Mouse (Mus musculus) intestine, embryonic 15.5 days (tissue): ENCODE measurements at regions not wholly inside any gene's neighbourhood (a gene's known extent, or its start where the extent isn't known, plus 50 kb on each side); places are given as distances from the start of the nearest gene placed in this dataset.

Experiments used
- ATAC-seq: fragments of 200-750 bp; cut with Nextera tagmentation; 2 replicates; pipeline ENCODE4 v1.8.0; 2017; ENCODE audit warnings: moderate TSS enrichment, moderate library complexity
- H3K27ac ChIP-seq: fragments of 300-500 bp; sonication (generic); 2 replicates; pipeline ENCODE4 v1.5.1; 2015; ENCODE audit warnings: mild to moderate bottlenecking, inconsistent platforms
- H3K27me3 ChIP-seq: fragments of 300-500 bp; sonication (generic); replicated peaks from 2 replicates; pipeline ENCODE4 v1.6.1; 2015; ENCODE audit warnings: inconsistent platforms
- H3K36me3 ChIP-seq: fragments of 300-500 bp; sonication (generic); 2 replicates; pipeline ENCODE4 v1.6.1; 2015; ENCODE audit warnings: inconsistent platforms
- H3K4me1 ChIP-seq: fragments of 300-500 bp; sonication (generic); replicated peaks from 2 replicates; pipeline ENCODE4 v1.6.1; 2015; ENCODE audit warnings: inconsistent platforms
- H3K4me2 ChIP-seq: fragments of 300-500 bp; sonication (generic); replicated peaks from 2 replicates; pipeline ENCODE4 v1.6.1; 2015; ENCODE audit warnings: mild to moderate bottlenecking, inconsistent platforms
- H3K4me3 ChIP-seq: fragments of 300-500 bp; sonication (generic); replicated peaks from 2 replicates; pipeline ENCODE4 v1.5.1; 2015; ENCODE audit warnings: inconsistent platforms
- H3K9ac ChIP-seq: fragments of 300-500 bp; sonication (generic); 2 replicates; pipeline ENCODE4 v1.6.1; 2015; ENCODE audit warnings: inconsistent platforms
- H3K9me3 ChIP-seq: fragments of 300-500 bp; sonication (generic); 2 replicates; pipeline ENCODE4 v1.6.1; 2016; ENCODE audit warnings: inconsistent platforms
- WGBS: fragments of 180-500 bp; shearing (Covaris S2); methylation state at CpG from one replicate; pipeline ENCODE4 v1.1.7; 2015; 5-methylcytosine and 5-hydroxymethylcytosine counted together

DNA sequence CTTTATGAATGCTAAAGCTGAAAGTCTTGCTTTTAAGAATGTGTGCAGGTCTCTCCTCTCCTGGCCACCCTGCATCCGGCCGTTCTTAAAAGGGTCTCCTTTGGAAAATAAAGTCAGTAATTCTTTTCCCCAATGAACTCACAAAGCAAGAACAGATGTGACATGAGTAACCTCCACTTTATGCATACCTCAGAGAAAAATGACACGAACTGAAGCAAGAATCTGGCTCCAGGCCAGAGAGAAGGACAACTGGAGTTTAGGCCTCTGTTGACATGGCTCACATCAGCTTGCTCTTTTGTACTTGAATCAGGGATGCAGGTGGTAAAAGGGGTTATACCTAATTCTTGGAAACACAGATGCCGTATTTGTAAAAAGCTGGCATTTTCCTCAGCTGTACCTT lies 368.0 kb upstream of the Pappa start:
- no peak overlapping the region for H3K27ac ChIP-seq
- no peaks in the 10 kb centered on the region for H3K27me3 ChIP-seq
- no peak overlapping the region for H3K4me2 ChIP-seq
- no peak overlapping the region for H3K4me3 ChIP-seq
- ATAC-seq, result no peak
- no peaks in the 10 kb centered on the region for H3K4me1 ChIP-seq
- 79% methylated on average over 4 of the region's 4 CpGs for WGBS
- no peak overlapping the region for H3K9ac ChIP-seq
- no peaks in the 10 kb centered on the region for H3K9me3 ChIP-seq
- H3K36me3 ChIP-seq, result no peaks in the 10 kb centered on the region

DNA sequence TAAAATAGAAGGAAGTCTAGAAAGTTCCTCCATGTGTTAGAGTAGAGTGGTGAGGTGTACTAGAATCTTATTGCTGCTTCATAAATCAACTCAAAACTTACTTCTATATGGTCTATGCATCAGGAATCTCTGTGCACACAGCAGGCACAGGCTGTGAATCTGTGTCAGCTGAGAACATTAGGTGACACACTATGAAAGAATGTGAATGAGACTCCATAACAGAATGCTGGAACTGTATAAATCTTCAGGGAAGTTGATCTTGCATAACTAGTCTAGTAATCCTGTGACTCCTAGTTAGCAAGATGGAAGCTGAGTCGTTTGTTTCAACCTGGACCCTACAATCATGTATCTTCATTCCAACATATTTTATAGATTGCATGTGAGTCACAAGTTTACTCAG lies 355.4 kb upstream of the Pappa start:
- H3K27ac ChIP-seq, result no peak overlapping the region
- 65% methylated on average over 1 of the region's 1 CpGs for WGBS
- no peaks in the 10 kb centered on the region for H3K9me3 ChIP-seq
- H3K4me3 ChIP-seq, result no peak overlapping the region
- H3K4me2 ChIP-seq, result no peak overlapping the region
- no peak overlapping the region for H3K9ac ChIP-seq
- no peaks in the 10 kb centered on the region for H3K36me3 ChIP-seq
- no peaks in the 10 kb centered on the region for H3K4me1 ChIP-seq
- H3K27me3 ChIP-seq, result no peaks in the 10 kb centered on the region
- ATAC-seq, result no peak

DNA sequence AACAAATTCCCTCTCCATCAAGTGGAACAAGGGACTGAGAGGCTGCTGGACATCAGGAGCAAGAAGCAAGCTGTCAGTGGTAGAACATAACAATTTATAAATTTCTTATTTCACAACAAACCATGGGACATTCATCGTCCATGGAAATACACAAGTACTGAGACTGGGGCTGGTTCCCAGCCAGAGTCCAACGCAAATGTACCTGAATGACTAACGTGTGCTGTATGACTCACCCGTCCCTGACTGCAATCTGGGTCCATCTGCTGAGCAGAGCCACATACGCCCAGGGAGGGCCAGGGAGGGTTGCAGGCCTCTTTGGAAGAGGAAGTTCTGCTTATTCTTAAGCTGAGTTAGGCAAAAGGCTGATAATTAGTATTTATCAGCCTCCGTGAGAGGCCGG lies 320.1 kb upstream of the Pappa start:
- Histone ChIP-seq H3K27me3 (no peaks in the 10 kb centered on the region), H3K9me3 (no peaks in the 10 kb centered on the region), H3K4me3 (no peak overlapping the region), H3K4me2 (no peak overlapping the region), H3K27ac (no peak overlapping the region), H3K4me1 (no peaks in the 10 kb centered on the region), H3K36me3 (no peaks in the 10 kb centered on the region), H3K9ac (no peak overlapping the region)
- ATAC-seq, result peak; percentile 86
- WGBS, result 36% methylated on average over 7 of the region's 7 CpGs

DNA sequence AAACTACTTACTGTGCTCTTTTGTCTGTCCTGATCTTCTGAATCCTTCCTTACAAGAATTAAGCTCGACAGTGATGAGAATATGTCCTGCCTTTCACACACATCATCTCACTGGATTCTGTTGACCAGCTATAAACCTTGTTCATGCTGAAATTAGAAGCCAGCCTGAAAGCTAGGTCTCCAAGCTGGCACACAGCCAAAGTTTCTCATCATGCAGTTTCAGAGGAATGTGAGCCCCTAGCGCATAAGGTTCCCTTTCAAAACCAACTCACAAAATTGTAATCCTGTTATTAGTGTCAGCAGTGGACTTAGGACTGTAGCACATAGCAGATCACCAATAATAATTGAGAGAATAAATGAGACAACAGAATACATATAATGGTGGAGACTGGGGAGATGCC lies 319.0 kb upstream of the Pappa start:
- 64% methylated on average over 2 of the region's 2 CpGs for WGBS
- no peak for ATAC-seq
- Histone ChIP-seq H3K4me2 (no peak overlapping the region), H3K36me3 (no peaks in the 10 kb centered on the region), H3K4me1 (no peaks in the 10 kb centered on the region), H3K27ac (no peak overlapping the region), H3K4me3 (no peak overlapping the region), H3K9me3 (no peaks in the 10 kb centered on the region), H3K9ac (no peak overlapping the region), H3K27me3 (no peaks in the 10 kb centered on the region)

DNA sequence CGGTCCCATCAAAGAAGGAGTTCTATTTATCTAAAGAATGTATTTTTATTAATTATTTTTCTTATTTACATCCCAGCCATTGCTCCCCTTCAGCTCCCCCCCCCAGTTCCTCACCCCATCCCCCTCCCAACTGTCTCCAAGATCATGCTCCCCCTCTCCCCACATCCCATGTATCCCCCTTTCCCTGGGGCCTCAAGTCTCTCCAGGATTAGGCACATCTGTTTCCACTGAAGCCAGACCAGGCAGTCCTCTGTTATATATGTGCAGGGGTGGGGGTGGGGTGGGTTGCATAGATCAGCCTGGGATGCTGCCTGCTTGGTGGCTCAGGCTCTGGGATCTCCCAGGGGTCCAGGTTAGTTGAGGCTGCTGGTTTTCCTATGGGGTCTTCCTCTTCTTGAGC lies 316.8 kb upstream of the Pappa start:
- Histone ChIP-seq H3K9me3 (no peaks in the 10 kb centered on the region), H3K36me3 (no peaks in the 10 kb centered on the region), H3K4me2 (no peak overlapping the region), H3K9ac (no peak overlapping the region), H3K4me1 (no peaks in the 10 kb centered on the region), H3K27ac (no peak overlapping the region), H3K27me3 (no peaks in the 10 kb centered on the region), H3K4me3 (no peak overlapping the region)
- WGBS, result 94% methylated on average over 1 of the region's 1 CpGs
- ATAC-seq, result no peak

DNA sequence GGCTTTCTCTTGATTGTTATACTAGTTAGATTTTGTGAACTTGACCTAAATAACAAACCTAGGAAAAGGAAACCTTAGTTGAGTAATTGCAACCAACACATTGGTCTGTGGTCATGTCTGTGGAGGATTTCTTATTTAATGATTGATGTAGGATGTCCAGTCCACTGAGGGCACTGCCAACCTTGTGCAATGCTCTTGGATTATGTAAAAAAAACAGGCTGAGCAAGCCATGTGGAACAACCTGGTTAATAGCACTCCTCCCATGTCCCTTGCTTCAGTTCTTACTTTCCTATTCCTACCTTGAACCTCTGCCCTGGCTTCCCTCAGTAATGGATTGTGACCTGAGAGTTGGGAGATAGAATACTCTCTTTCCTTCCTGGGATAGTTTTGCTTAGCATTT lies 312.0 kb upstream of the Pappa start:
- no peak for ATAC-seq
- H3K36me3 ChIP-seq, result no peaks in the 10 kb centered on the region
- H3K4me2 ChIP-seq, result no peak overlapping the region
- H3K27ac ChIP-seq, result no peak overlapping the region
- H3K4me1 ChIP-seq, result no peaks in the 10 kb centered on the region
- H3K4me3 ChIP-seq, result no peak overlapping the region
- no peaks in the 10 kb centered on the region for H3K27me3 ChIP-seq
- no peak overlapping the region for H3K9ac ChIP-seq
- H3K9me3 ChIP-seq, result no peaks in the 10 kb centered on the region

DNA sequence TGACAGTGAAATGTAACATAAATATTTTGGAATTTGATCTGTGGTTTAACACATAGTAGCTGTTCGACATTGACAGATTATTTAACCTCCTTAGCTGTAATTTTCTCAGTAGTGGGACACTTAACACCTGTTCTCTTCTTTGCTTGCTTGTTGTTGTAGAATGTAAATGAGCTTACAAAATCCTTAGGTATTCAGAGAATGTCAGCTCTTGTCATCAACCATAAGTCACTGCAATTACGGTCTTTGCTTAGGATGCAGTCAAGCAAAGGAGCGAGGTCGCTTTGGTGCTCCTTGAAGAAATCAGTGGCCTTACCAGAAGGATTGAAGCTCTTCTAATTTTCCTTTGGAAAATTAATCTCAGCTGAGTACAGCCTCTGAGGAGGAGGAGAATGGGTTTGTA lies 311.2 kb upstream of the Pappa start:
- H3K36me3 ChIP-seq, result no peaks in the 10 kb centered on the region
- no peak overlapping the region for H3K4me2 ChIP-seq
- 71% methylated on average over 4 of the region's 4 CpGs for WGBS
- no peaks in the 10 kb centered on the region for H3K4me1 ChIP-seq
- H3K9ac ChIP-seq, result no peak overlapping the region
- no peaks in the 10 kb centered on the region for H3K9me3 ChIP-seq
- ATAC-seq, result no peak
- H3K27ac ChIP-seq, result no peak overlapping the region
- H3K27me3 ChIP-seq, result no peaks in the 10 kb centered on the region
- no peak overlapping the region for H3K4me3 ChIP-seq

DNA sequence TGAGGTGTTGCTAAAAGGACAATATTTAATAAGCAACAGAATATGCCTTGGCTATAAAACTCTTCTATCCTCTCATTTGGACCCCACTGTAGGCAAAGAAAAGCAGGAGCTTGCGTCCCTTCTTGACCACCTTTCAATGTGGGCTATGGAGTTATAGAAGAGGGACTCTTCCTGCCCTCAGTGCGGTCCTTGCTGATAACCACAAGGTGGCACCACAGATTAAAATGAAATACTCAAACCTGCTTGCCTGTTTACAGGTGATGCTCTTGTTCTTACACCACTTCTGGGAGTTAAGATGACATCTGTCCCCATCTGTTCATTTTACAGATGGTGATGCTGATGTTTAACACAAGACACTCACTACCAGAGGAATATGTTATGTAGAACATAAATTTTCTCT lies 291.1 kb upstream of the Pappa start:
- H3K4me1 ChIP-seq, result no peaks in the 10 kb centered on the region
- no peak overlapping the region for H3K4me2 ChIP-seq
- no peak overlapping the region for H3K4me3 ChIP-seq
- WGBS, result 44% methylated on average over 2 of the region's 2 CpGs
- no peak overlapping the region for H3K27ac ChIP-seq
- no peak for ATAC-seq
- H3K9me3 ChIP-seq, result no peaks in the 10 kb centered on the region
- H3K27me3 ChIP-seq, result no peaks in the 10 kb centered on the region
- no peak overlapping the region for H3K9ac ChIP-seq
- no peaks in the 10 kb centered on the region for H3K36me3 ChIP-seq

DNA sequence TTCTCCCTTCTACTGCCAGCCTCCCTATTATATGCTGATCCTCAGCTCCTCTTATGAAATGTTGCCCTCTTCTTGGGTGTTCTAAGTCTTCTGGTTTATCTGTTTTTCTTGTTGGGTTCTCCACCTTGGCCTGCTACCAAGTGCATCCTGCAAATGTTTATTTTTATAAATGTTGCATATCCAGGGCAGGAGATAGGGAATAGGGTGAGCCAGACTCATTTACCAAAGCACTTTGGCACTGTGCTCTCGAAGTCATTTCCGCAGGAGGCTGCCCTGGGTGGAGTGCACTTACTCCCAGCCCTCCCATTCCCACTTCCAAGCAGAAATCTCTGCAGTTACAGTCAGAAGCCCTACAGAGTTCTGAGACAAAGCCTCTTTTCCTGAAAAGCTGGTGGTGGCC lies 249.5 kb upstream of the Pappa start:
- no peak overlapping the region for H3K27ac ChIP-seq
- no peak overlapping the region for H3K9ac ChIP-seq
- no peaks in the 10 kb centered on the region for H3K4me1 ChIP-seq
- WGBS, result 70% methylated on average over 2 of the region's 2 CpGs
- no peak for ATAC-seq
- no peaks in the 10 kb centered on the region for H3K27me3 ChIP-seq
- no peak overlapping the region for H3K4me3 ChIP-seq
- H3K4me2 ChIP-seq, result no peak overlapping the region
- H3K36me3 ChIP-seq, result no peaks in the 10 kb centered on the region
- H3K9me3 ChIP-seq, result no peaks in the 10 kb centered on the region

DNA sequence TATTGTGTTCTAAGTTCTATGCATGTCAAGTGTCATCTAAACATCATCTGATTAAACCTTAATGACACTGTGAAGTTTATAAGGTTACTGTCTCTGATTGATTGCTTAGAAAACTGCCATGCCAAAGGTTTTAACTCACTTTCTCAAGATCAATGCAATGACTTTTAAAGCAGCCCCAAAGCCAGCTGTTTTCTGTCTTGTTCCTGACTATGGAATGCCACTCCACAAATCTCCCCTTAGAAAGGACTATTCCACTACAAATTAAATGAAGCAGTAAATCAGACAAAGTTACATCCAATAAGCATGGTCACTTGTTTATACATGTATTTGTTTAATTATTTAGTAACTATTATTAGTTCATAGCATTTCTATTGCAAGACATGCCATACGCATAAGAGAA lies 247.1 kb upstream of the Pappa start:
- ATAC-seq, result no peak
- no peak overlapping the region for H3K4me3 ChIP-seq

DNA sequence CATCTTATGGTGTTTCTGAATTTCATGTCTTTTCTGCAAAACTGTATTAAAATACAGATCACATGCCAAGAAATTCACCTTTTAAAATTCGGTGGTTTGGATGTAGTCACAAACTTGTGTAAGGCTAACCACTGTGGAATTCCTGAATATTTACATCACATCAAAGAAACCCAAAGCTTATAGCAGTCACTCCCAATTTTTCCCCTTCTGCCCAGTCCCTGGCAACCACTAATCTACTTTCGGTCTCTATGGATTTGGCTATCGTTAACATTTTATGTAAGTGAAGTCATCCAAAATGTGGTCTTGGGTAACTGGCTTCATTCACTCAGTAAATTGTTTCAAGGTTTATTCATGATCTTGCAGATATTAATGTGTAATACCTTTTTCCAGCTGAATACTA lies 226.0 kb upstream of the Pappa start:
- no peaks in the 10 kb centered on the region for H3K27me3 ChIP-seq
- H3K4me3 ChIP-seq, result no peak overlapping the region
- no peak overlapping the region for H3K9ac ChIP-seq
- H3K36me3 ChIP-seq, result no peaks in the 10 kb centered on the region
- ATAC-seq, result no peak
- H3K27ac ChIP-seq, result no peak overlapping the region
- 89% methylated on average over 3 of the region's 3 CpGs for WGBS
- H3K9me3 ChIP-seq, result no peaks in the 10 kb centered on the region
- H3K4me2 ChIP-seq, result no peak overlapping the region
- H3K4me1 ChIP-seq, result no peaks in the 10 kb centered on the region

More for the DNA sequence above, 247.1 kb upstream of the Pappa start:
- Histone ChIP-seq H3K4me2 (no peak overlapping the region), H3K27me3 (no peaks in the 10 kb centered on the region), H3K27ac (no peak overlapping the region), H3K9ac (no peak overlapping the region), H3K9me3 (no peaks in the 10 kb centered on the region), H3K36me3 (no peaks in the 10 kb centered on the region), H3K4me1 (no peaks in the 10 kb centered on the region)
- WGBS, result 82% methylated on average over 1 of the region's 1 CpGs

DNA sequence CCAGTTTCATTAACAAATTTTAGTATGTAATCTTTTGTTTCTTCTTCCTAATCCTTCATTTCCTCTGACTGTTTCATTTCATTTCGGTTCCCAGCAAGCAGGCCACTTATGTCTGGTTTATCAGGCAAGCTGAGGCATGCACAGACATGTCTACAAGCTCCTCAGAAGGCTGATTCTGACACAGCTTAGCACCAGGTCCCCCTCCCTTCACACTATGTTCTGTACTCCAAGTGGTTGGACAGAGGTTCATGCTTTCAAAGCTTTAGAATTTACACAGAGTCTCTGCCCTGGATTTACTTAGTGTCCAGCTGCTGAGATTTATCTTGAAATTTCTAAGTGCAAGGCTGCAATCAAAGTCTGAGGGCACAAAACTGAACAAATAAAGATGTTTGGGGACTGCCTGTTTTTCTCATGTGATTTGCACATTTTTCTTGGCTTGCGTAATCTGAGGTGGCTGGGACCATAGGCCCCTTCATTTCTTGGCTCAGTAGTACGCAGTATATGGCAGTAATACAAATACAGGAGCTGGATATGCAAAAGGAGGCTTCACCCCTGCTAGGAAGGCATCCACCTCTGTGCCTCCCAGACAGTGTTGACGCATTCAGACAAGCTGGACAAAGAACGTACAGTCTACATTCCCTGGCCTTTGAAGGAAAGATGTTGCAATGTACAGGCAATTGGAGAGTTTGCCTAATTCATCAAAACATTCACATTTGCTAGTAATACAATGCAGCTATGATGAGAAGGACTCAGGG lies 222.7 kb upstream of the Pappa start:
- no peak overlapping the region for H3K27ac ChIP-seq

DNA sequence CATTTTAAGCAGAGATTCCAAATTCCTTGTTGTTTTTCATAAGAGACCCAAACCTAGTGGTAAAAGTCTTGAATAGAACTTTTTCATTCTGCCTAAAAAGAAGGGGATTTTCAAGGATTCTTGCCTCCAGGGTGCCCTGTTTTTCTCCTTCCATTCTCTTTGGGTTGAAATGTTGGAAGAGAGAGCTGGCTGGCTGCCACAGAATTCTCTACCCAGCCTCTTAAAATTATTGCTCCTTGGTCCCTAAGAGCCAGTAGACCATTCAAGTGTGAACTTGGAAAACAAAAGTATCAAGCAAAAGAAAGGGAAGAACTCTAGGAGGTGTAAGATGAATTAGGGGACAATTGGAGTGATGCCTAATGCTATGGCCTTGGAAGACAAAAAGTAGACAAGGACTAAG lies 200.2 kb upstream of the Pappa start:
- no peak overlapping the region for H3K9ac ChIP-seq
- no peaks in the 10 kb centered on the region for H3K27me3 ChIP-seq
- no peak overlapping the region for H3K4me2 ChIP-seq
- no peak for ATAC-seq
- H3K9me3 ChIP-seq, result no peaks in the 10 kb centered on the region
- no peaks in the 10 kb centered on the region for H3K4me1 ChIP-seq
- H3K36me3 ChIP-seq, result no peaks in the 10 kb centered on the region
- no peak overlapping the region for H3K27ac ChIP-seq
- H3K4me3 ChIP-seq, result no peak overlapping the region

More for the DNA sequence above, 222.7 kb upstream of the Pappa start:
- no peak overlapping the region for H3K4me2 ChIP-seq
- no peaks in the 10 kb centered on the region for H3K9me3 ChIP-seq
- no peaks in the 10 kb centered on the region for H3K27me3 ChIP-seq
- 45% methylated on average over 5 of the region's 5 CpGs for WGBS
- H3K36me3 ChIP-seq, result no peaks in the 10 kb centered on the region
- ATAC-seq, result no peak
- no peak overlapping the region for H3K4me3 ChIP-seq
- no peak overlapping the region for H3K9ac ChIP-seq
- H3K4me1 ChIP-seq, result no peaks in the 10 kb centered on the region
